Mouse (Mus musculus) thymus, adult 18-20 months (tissue): ENCODE data around the gene Iqschfp.

ENCODE experiments used
- DNase-seq, 2 experiments: peaks; one replicate each; pipeline ENCODE4 v3.0.0; 2022; ENCODE audit warnings: mixed read lengths in 2 of 2

The Iqschfp gene

GRCm38 (mm10) chr3:68542944-68543501 lies 651.0 kb downstream of the Iqschfp start:
- peak in 1 of 2 experiments; percentile 3 for DNase-seq

GRCm38 (mm10) chr3:68544811-68545210 lies 652.8 kb downstream of the Iqschfp start:
- DNase-seq = no peak

- DNase-seq = no peak
Measured at GRCm38 (mm10) chr3:68545898-68546297, 653.9 kb downstream of the Iqschfp start.

- DNase-seq = no peak
Measured at GRCm38 (mm10) chr3:68555087-68555662, 663.1 kb downstream of the Iqschfp start.

- no peak for DNase-seq
Measured at GRCm38 (mm10) chr3:68556891-68557290, 664.9 kb downstream of the Iqschfp start.

GRCm38 (mm10) chr3:68558744-68559143 lies 666.7 kb downstream of the Iqschfp start:
- DNase-seq = no peak

- DNase-seq = no peak
Measured at GRCm38 (mm10) chr3:68560057-68560456, 668.0 kb downstream of the Iqschfp start.

GRCm38 (mm10) chr3:68562838-68563237 lies 670.8 kb downstream of the Iqschfp start:
- no peak for DNase-seq

GRCm38 (mm10) chr3:68563922-68564321 lies 671.9 kb downstream of the Iqschfp start:
- DNase-seq = no peak

GRCm38 (mm10) chr3:68564978-68565674 lies 673.1 kb downstream of the Iqschfp start:
- no peak for DNase-seq

- no peak for DNase-seq
Measured at GRCm38 (mm10) chr3:68565675-68566055, 673.6 kb downstream of the Iqschfp start.

GRCm38 (mm10) chr3:68567581-68567980 lies 675.5 kb downstream of the Iqschfp start:
- no peak for DNase-seq

GRCm38 (mm10) chr3:68568149-68568548 lies 676.1 kb downstream of the Iqschfp start:
- no peak for DNase-seq

GRCm38 (mm10) chr3:68568716-68569115 lies 676.7 kb downstream of the Iqschfp start:
- DNase-seq = no peak

- DNase-seq = no peak
Measured at GRCm38 (mm10) chr3:68570319-68570718, 678.3 kb downstream of the Iqschfp start.

GRCm38 (mm10) chr3:68572249-68573225 lies 680.5 kb downstream of the Iqschfp start:
- no peak for DNase-seq

GRCm38 (mm10) chr3:68573226-68573624 lies 681.2 kb downstream of the Iqschfp start:
- no peak for DNase-seq

- DNase-seq = no peak
Measured at GRCm38 (mm10) chr3:68574097-68574496, 682.1 kb downstream of the Iqschfp start.

GRCm38 (mm10) chr3:68574565-68574964 lies 682.5 kb downstream of the Iqschfp start:
- no peak for DNase-seq

- DNase-seq = no peak
Measured at GRCm38 (mm10) chr3:68575636-68576340, 683.8 kb downstream of the Iqschfp start.

- no peak for DNase-seq
Measured at GRCm38 (mm10) chr3:68576431-68576830, 684.4 kb downstream of the Iqschfp start.

- DNase-seq = no peak
Measured at GRCm38 (mm10) chr3:68576948-68577347, 684.9 kb downstream of the Iqschfp start.
